Mouse (Mus musculus) cerebellum, adult 2 months (tissue): ENCODE data around the gene Lat.

Experiments used
- CTCF ChIP-seq: fragments of 200-500 bp; IDR thresholded peaks from 2 replicates; pipeline ENCODE4 v1.5.1; 2011; ENCODE audit warnings: low read depth, mild to moderate bottlenecking, control low read depth, low read length, moderate library complexity, borderline replicate concordance; ENCODE audit not compliant: insufficient read depth
- POLR2A ChIP-seq: fragments of 200-500 bp; IDR thresholded peaks from 2 replicates; pipeline ENCODE4 v1.6.1; 2011; ENCODE audit warnings: low read length, control low read depth, borderline replicate concordance; ENCODE audit not compliant: insufficient read depth

DNA sequence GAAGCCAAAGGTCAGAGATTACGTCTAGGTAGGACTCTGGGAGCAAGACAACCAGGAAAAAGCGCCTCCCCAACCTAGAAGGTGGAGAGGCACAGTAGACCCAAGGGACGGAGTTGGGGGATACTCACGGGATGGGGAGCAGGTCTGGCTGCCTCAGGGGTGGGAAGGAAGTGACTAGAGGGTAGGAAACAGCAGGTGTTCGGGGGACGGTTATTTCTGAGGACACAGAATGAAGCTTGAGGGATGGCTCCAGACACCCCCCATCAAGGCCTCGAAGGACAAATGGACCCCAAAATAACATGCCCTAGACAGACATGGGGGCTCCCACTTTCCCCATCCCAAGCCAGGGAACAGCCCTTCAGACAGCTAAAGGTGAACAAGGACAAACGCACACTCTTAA is 1.0 kb downstream of the Lat start:
- TF ChIP-seq POLR2A = no peak
- TF ChIP-seq CTCF = no peak
